Mouse (Mus musculus) CD4-positive, CD25-positive, alpha-beta regulatory T cell, adult 2 months (primary cell): ENCODE results near the gene Tmem229b.
A peak's percentile ranks its signal among the peaks of the same experiment; 100 is the strongest.
"Not testable (repeated sequence)": the region's sequence is repeated elsewhere in the genome, so short reads cannot be mapped to it uniquely, and the experiment has no call there.

Experiments used
- DNase-seq: peaks from one replicate; pipeline ENCODE4 v3.0.0-alpha.2; 2012; ENCODE audit warnings: low read depth, low spot score

Gene Tmem229b

GRCm38 (mm10) chr12:79007126-79007753 is at the start of gene Tmem229b:
Gene Tmem229b (minus strand): TSS chr12:79007627.
- DNase-seq = peak; percentile 65

- peak; percentile 3 for DNase-seq
These were observed 47.8 kb upstream of the Tmem229b start for GRCm38 (mm10) chr12:79055276-79055675.

DNA sequence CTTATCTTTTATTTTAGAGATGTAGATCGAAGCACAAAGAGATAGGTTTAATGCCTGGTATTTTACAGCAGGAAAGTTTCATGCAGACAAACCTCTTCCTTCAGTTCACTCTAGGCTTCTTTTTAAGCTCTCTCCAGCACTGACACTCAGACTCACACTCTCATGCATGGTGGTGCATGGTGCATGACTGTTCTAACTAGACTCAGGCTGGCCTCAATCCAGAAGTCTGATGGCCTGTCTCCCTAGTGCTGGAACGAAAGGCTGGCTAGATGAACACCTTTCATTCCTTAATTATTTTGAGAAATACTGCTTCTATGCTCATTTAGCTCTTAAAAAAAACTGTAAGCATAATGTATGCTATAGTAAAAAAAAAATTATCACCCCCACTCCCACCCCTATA is 44.6 kb upstream of the Tmem229b start:
- no peak for DNase-seq

DNA sequence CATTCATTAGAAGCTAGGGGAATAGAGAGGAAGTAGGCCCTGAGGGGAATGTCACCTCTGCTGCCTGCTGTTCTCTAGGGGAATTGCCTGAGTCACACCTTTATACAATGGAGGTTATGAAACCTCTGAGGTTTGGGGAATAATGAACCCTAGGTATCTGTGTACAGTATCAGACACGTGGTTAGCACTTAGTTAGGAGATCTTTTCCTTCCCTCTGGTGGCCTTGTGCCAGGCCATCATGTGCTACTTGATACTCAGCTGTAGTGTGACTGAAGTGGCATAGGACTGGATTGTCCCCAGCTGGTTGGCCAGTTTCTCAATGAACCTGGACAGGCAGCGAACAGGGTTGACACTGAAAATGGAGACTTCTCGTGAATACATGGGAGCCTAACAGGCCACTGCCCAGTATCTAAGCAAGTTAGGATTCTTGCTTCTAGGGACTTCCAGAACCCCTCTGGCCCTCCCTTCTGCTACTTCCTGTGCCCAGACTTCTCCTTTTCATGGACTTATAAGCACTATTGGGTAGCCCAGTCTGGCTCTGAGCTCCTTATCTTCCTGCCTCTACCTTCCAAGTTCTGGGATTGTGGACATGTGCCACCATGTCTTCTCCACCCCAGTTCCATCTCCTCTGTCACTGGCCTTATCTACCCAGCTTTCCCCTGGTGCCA is 43.3 kb upstream of the Tmem229b start:
- DNase-seq = no peak

GRCm38 (mm10) chr12:79049807-79050206 is 42.4 kb upstream of the Tmem229b start:
- DNase-seq = no peak

- DNase-seq = no peak
These were observed 41.5 kb upstream of the Tmem229b start for GRCm38 (mm10) chr12:79048898-79049297.

DNA sequence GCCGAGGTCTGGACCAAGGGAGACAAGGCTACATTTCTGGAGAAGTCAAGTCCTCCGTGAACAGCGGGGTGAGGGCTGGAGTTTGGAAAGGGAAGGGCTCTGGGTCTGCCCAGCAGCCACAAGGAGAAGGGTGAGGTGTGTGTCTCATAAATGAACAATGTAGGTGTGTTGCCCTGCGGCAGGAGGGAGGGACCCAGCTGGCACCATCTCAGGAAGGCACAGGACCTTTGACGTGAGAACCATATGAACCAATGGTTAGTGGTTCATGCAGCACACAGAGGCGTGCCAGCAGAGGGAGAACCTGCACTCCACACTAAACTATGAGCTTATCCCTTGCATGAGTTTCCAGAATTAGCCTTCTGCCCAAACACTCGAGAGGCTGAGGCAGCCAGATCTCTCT is 39.8 kb upstream of the Tmem229b start:
- no peak for DNase-seq

- no peak for DNase-seq
These were observed 38.7 kb upstream of the Tmem229b start for GRCm38 (mm10) chr12:79046171-79046570.

DNA sequence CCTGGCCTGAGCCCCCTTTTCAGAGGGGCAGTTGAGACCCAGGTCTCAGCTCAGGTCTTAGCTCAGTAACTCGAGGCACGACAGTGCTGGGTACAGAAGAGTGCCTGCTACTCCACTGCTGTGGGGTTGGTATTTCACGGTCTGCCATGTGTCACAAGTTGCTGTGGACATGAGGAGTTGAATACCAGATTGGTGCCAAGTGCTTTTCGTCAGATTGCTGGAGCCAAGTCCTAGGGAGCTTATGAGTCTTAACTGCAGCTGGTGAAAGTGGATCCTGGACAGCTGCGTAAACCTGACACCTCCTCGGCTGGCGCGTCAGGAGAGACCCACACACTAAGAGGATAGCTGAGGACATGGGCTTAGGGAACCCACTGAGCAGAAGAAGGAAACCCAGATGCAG is 37.2 kb upstream of the Tmem229b start:
- no peak for DNase-seq

GRCm38 (mm10) chr12:79041436-79041835 is 34.0 kb upstream of the Tmem229b start:
- no peak for DNase-seq

- DNase-seq = no peak
These were observed 32.9 kb upstream of the Tmem229b start for GRCm38 (mm10) chr12:79040201-79040827.

GRCm38 (mm10) chr12:79039708-79040107 is 32.3 kb upstream of the Tmem229b start:
- DNase-seq = no peak

DNA sequence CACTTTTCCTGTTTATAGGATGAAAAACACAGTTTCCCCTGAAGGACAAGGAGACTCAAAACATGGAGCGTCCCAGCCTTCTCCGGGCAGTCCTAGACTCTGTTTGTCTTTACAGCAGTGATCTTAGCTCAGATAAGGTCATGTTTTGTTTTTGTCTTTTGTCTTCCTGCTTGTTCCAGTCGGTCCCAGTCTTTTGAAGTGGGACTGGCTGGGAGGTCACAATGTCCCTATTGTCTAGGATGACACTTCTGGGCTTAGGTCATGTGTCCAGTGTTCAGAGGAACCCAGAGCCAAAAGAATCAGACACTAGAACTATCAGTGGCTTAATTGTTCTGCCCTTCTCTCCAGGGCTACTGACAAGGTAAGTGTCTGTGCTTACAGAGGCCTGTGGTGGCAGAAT is 27.9 kb upstream of the Tmem229b start:
- no peak for DNase-seq

DNA sequence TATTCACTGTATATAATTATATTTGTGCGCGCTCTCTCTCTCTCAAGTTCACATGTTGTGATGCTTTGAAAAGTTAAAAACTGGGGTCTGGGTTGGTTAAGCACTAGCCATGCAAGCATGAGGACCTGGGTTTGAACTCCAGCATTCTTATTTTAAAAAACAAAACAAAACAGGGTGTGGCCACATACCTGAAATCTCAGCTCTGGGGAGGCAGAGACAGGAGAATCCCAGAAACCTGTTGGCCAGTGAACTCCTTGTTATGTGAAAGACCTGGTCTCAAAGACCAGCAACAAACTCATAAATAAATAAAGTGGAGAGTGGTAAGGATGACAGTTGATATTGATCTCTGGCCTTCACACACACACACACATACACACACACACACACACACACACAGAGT is 26.9 kb upstream of the Tmem229b start:
- DNase-seq = no peak

GRCm38 (mm10) chr12:79028911-79029861 is 21.8 kb upstream of the Tmem229b start, which contains the start of gene Plekhh1:
Gene Plekhh1 (plus strand): TSS chr12:79029163.
- peak; percentile 53 for DNase-seq

DNA sequence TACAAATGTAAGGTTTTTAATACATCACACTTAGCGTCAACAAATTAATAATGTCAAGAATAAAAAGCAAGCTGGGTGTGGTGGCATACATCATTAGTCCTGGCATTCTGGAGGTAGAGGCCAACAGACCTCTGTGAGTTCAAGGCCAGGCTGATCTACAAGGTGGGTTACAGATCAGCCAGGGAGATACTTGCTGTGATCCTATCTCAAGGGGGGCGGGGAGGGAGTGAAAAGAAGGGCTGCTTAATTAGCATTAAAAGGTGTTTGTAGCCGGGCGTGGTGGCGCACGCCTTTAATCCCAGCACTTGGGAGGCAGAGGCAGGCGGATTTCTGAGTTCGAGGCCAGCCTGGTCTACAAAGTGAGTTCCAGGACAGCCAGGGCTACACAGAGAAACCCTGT is 20.1 kb upstream of the Tmem229b start:
- not testable (repeated sequence) for DNase-seq

GRCm38 (mm10) chr12:79022882-79023281 is 15.5 kb upstream of the Tmem229b start:
- peak; percentile 32 for DNase-seq

DNA sequence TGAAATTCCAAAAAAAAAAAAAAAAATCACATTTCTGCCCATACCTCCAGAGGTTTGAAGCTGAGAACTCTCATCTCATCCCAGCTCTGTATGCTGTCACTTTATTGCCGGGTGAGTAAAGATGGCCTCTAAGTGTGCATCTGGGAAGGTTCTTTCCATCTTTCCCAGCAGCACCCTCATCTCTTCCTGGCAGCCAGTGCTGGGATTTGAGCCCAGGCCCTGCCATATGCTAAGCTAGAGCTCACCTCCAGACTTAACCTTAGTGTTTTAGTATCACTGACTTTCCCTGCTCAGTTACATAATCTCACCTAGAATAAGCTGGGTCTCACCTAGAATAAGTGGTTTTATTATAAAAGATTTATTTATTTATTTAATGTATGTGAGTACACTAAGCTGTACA is 14.5 kb upstream of the Tmem229b start:
- DNase-seq = no peak

DNA sequence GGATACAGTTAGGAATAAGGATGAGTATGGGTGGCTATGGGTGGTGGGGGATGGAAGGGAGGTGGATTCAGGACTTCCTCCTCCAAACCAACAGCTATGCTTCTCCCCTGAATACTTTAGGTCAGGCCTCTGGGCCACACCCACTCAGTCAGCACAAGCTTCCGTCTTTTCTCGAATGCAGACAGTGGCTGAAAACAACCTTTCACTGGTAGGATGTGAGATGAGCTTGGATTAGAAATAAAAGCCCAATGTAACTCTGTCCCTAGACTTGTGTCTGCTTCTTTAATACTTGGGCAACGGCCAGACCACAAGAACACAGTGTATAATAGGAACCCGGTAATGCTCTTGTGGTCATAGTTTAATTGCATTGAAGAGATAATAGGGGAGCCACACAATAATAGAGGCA is 10.6 kb upstream of the Tmem229b start:
- peak; percentile 43 for DNase-seq

- DNase-seq = no peak
These were observed 8.7 kb upstream of the Tmem229b start for GRCm38 (mm10) chr12:79016109-79016508.

DNA sequence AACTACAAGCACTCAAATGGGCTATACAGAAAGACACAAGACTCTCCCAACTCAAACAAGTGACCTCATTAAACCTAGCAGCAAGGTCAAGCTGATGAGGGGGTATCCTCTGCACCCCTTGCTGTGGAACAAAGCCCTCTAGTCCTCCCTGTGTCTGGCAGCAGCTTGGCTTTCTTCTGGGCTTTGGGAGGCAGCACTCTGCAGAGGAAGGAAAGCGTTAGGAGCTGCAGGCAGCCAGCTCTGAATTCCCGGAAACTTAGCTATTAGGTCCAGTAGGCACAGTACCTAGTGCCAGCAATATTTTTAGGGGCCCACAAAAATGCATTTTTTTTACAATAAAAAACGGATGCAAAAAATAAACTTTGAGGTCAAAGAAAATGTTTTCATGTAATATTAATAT is 3.1 kb upstream of the Tmem229b start:
- no peak for DNase-seq
